Mouse (Mus musculus) gastrocnemius, postnatal 36 days (tissue): ENCODE results near the gene Stt3b. TPM values are rescaled to one million over a fixed set of nuclear protein-coding genes. Genes with fewer than 3 reads are reported as not detected.
"Not testable (repeated sequence)": the region's sequence is repeated elsewhere in the genome, so short reads cannot be mapped to it uniquely, and the experiment has no call there.

Experiments
- DNase-seq, 2 experiments: peaks; one replicate each; pipeline ENCODE4 v3.0.0; 2022
- intact Hi-C: fragments of 180-260 bp; cut with DNase I; formaldehyde crosslinking; loops from one replicate; pipeline ENCODE4 v1.15.1; 2025
- total RNA-seq, 2 experiments: library from RNA; stranded (reverse); gene quantifications; 2 replicates each; pipeline ENCODE4 v1.2.3; 2021

The Stt3b gene
- total RNA-seq, 2 experiments from 2014 or later, result 67.9 to 78.6 TPM

GRCm38 (mm10) chr9:115273095-115273649 is 37.0 kb downstream of the Stt3b start:
- intact Hi-C loops, result no loop called here
- DNase-seq, result no peak

GRCm38 (mm10) chr9:115272451-115272850 is 37.8 kb downstream of the Stt3b start:
- intact Hi-C loops, result not testable (repeated sequence)
- peak in 1 of 2 experiments; percentile 55 for DNase-seq

- intact Hi-C loops, result no loop called here
- DNase-seq, result no peak
Observed at GRCm38 (mm10) chr9:115271556-115271955, 38.7 kb downstream of the Stt3b start.

- intact Hi-C loops, result loop anchor here (5.0 kb wide), 1 partner anchor 175 kb away; no protein-coding TSS in a partner anchor
- no peak for DNase-seq
Observed at GRCm38 (mm10) chr9:115261896-115262295, 48.3 kb downstream of the Stt3b start.

GRCm38 (mm10) chr9:115261456-115261855 is 48.8 kb downstream of the Stt3b start:
- no peak for DNase-seq
- intact Hi-C loops, result loop anchor here (5.0 kb wide), 1 partner anchor 174 kb away; no protein-coding TSS in a partner anchor

GRCm38 (mm10) chr9:115260464-115260863 is 49.8 kb downstream of the Stt3b start:
- intact Hi-C loops, result loop anchor here (5.0 kb wide), 1 partner anchor 173 kb away; no protein-coding TSS in a partner anchor

GRCm38 (mm10) chr9:115259866-115260265 is 50.4 kb downstream of the Stt3b start:
- no peak for DNase-seq
- intact Hi-C loops, result loop anchor here (5.0 kb wide), 2 partner anchors 93 to 173 kb away; no protein-coding TSS in a partner anchor

More at GRCm38 (mm10) chr9:115260464-115260863, 49.8 kb downstream of the Stt3b start:
- DNase-seq, result no peak

- intact Hi-C loops, result loop anchor here (5.0 kb wide), 1 partner anchor 91 kb away; no protein-coding TSS in a partner anchor
- DNase-seq, result no peak
Observed at GRCm38 (mm10) chr9:115257733-115258286, 52.4 kb downstream of the Stt3b start.

- intact Hi-C loops, result no loop called here
Observed at GRCm38 (mm10) chr9:115249145-115249544, 61.1 kb downstream of the Stt3b start.

GRCm38 (mm10) chr9:115245092-115245491 is 65.1 kb downstream of the Stt3b start:
- no peak for DNase-seq
- intact Hi-C loops, result no loop called here

More at GRCm38 (mm10) chr9:115249145-115249544, 61.1 kb downstream of the Stt3b start:
- DNase-seq, result no peak

GRCm38 (mm10) chr9:115243630-115244029 is 66.6 kb downstream of the Stt3b start:
- intact Hi-C loops, result no loop called here
- no peak for DNase-seq

- intact Hi-C loops, result no loop called here
Observed at GRCm38 (mm10) chr9:115239861-115240260, 70.4 kb downstream of the Stt3b start.

GRCm38 (mm10) chr9:115237943-115238342 is 72.3 kb downstream of the Stt3b start:
- DNase-seq, result no peak
- intact Hi-C loops, result no loop called here

More at GRCm38 (mm10) chr9:115239861-115240260, 70.4 kb downstream of the Stt3b start:
- no peak for DNase-seq

- intact Hi-C loops, result no loop called here
Observed at GRCm38 (mm10) chr9:115236352-115236841, 73.8 kb downstream of the Stt3b start.

GRCm38 (mm10) chr9:115234561-115234960 is 75.7 kb downstream of the Stt3b start:
- no peak for DNase-seq
- intact Hi-C loops, result loop anchor here (5.0 kb wide), 1 partner anchor 37 kb away; no protein-coding TSS in a partner anchor

More at GRCm38 (mm10) chr9:115236352-115236841, 73.8 kb downstream of the Stt3b start:
- DNase-seq, result peak; percentile 51 to 57

GRCm38 (mm10) chr9:115233721-115234120 is 76.5 kb downstream of the Stt3b start:
- intact Hi-C loops, result loop anchor here (5.0 kb wide), 1 partner anchor 36 kb away; no protein-coding TSS in a partner anchor
- no peak for DNase-seq

- DNase-seq, result no peak
- intact Hi-C loops, result loop anchor here (5.0 kb wide), 1 partner anchor 34 kb away; no protein-coding TSS in a partner anchor
Observed at GRCm38 (mm10) chr9:115231476-115231875, 78.7 kb downstream of the Stt3b start.

- DNase-seq, result no peak
- intact Hi-C loops, result loop anchor here (5.0 kb wide), 1 partner anchor 33 kb away; no protein-coding TSS in a partner anchor
Observed at GRCm38 (mm10) chr9:115230141-115230540, 80.1 kb downstream of the Stt3b start.

- DNase-seq, result no peak
- intact Hi-C loops, result loop anchor here (5.0 kb wide), 1 partner anchor 32 kb away; no protein-coding TSS in a partner anchor
Observed at GRCm38 (mm10) chr9:115229676-115230075, 80.5 kb downstream of the Stt3b start.

- intact Hi-C loops, result no loop called here
- no peak for DNase-seq
Observed at GRCm38 (mm10) chr9:115229145-115229544, 81.1 kb downstream of the Stt3b start.

- DNase-seq, result no peak
- intact Hi-C loops, result no loop called here
Observed at GRCm38 (mm10) chr9:115224744-115225354, 85.4 kb downstream of the Stt3b start.
